Mouse (Mus musculus) CH12.LX (cell line): ENCODE results near the gene Fam76b. TPM values are rescaled to one million over a fixed set of nuclear protein-coding genes. Genes with fewer than 3 reads are reported as not detected.

Experiments
- DNase-seq: peaks from one replicate; pipeline ENCODE4 v3.0.0-alpha.2; 2013; ENCODE audit errors: extremely low read depth
- H3K27ac ChIP-seq: 2 replicates; pipeline ENCODE4 v1.5.1; 2012; ENCODE audit warnings: low read depth, mild to moderate bottlenecking, control low read depth, moderate library complexity; ENCODE audit not compliant: insufficient read depth
- H3K27me3 ChIP-seq: replicated peaks from 2 replicates; pipeline ENCODE3; 2012; ENCODE audit warnings: inconsistent platforms
- H3K36me3 ChIP-seq, 2 experiments: replicated peaks in 1 of 2; 2 replicates each; pipeline versions ENCODE3 to v1.6.1; 2012; ENCODE audit warnings: inconsistent platforms in 1 of 2, low read length in 1 of 2, mild to moderate bottlenecking in 1 of 2, mixed read lengths in 1 of 2, moderate library complexity in 1 of 2; ENCODE audit not compliant: control insufficient read depth in 1 of 2, insufficient read depth in 1 of 2
- H3K4me1 ChIP-seq, 2 experiments: 2 replicates each; pipeline ENCODE4 v1.6.1; 2012; ENCODE audit warnings: inconsistent platforms in 1 of 2, moderate library complexity in 1 of 2; ENCODE audit not compliant: insufficient read depth in 2 of 2, control insufficient read depth in 1 of 2
- H3K4me2 ChIP-seq: 2 replicates; pipeline ENCODE4 v1.6.1; 2012; ENCODE audit warnings: low read depth, mild to moderate bottlenecking, control low read depth; ENCODE audit not compliant: poor library complexity, insufficient read depth, severe bottlenecking
- H3K4me3 ChIP-seq, 3 experiments: fragments of 150-350 bp in 1 of 3; sonication (generic) in 1 of 3; replicated peaks in 1 of 3; 2 replicates each; pipeline versions ENCODE3 to v1.5.1; 2011 to 2012; ENCODE audit warnings: low read depth in 2 of 3, low read length in 2 of 3, mild to moderate bottlenecking in 2 of 3, moderate library complexity in 2 of 3, control low read depth in 1 of 3, improper control_type of control experiment in 1 of 3, inconsistent platforms in 1 of 3, mixed read lengths in 1 of 3; ENCODE audit not compliant: poor library complexity in 1 of 3
- H3K79me2 ChIP-seq: replicated peaks from 2 replicates; pipeline ENCODE4 v1.6.1; 2012; ENCODE audit warnings: mild to moderate bottlenecking, moderate library complexity; ENCODE audit not compliant: control insufficient read depth, poor library complexity, insufficient read depth, severe bottlenecking; ENCODE audit errors: extremely low read depth
- H3K9ac ChIP-seq: 2 replicates; pipeline ENCODE4 v1.6.1; 2012; ENCODE audit warnings: low read depth, mild to moderate bottlenecking, control low read depth, moderate library complexity; ENCODE audit not compliant: insufficient read depth
- H3K9me3 ChIP-seq: replicated peaks from 2 replicates; pipeline ENCODE3; 2012; ENCODE audit warnings: low read length, inconsistent platforms, mixed read lengths
- BHLHE40 ChIP-seq: IDR thresholded peaks from 2 replicates; pipeline ENCODE4 v1.6.1; 2011; ENCODE audit warnings: mild to moderate bottlenecking, low read depth, low read length, improper control_type of control experiment
- CHD1 ChIP-seq: IDR thresholded peaks from 2 replicates; pipeline ENCODE4 v1.6.1; 2012; ENCODE audit warnings: low read depth, low read length, improper control_type of control experiment, inconsistent platforms
- E2F4 ChIP-seq: IDR thresholded peaks from 2 replicates; pipeline ENCODE4 v1.6.1; 2011; ENCODE audit warnings: low read depth, low read length, improper control_type of control experiment; ENCODE audit not compliant: insufficient replicate concordance
- ELF1 ChIP-seq: IDR thresholded peaks from 2 replicates; pipeline ENCODE4 v1.6.1; 2014; ENCODE audit warnings: low read depth, mild to moderate bottlenecking, inconsistent platforms, low read length, improper control_type of control experiment
- EP300 ChIP-seq: IDR thresholded peaks from 2 replicates; pipeline ENCODE4 v1.6.1; 2011; ENCODE audit warnings: low read length, improper control_type of control experiment
- ETS1 ChIP-seq: conservative IDR thresholded peaks from 2 replicates; pipeline ENCODE4 v1.6.1; 2012; ENCODE audit warnings: low read depth, mild to moderate bottlenecking, inconsistent platforms, low read length, improper control_type of control experiment, moderate library complexity
- GABPA ChIP-seq: IDR thresholded peaks from 2 replicates; pipeline ENCODE4 v1.6.1; 2012; ENCODE audit warnings: low read depth, low read length, improper control_type of control experiment, inconsistent platforms; ENCODE audit not compliant: insufficient replicate concordance
- IRF4 ChIP-seq: IDR thresholded peaks from 2 replicates; pipeline ENCODE4 v1.6.1; 2014; ENCODE audit warnings: low read depth, mild to moderate bottlenecking, inconsistent platforms, low read length, improper control_type of control experiment
- JUN ChIP-seq: IDR thresholded peaks from 2 replicates; pipeline ENCODE4 v1.6.1; 2011; ENCODE audit warnings: low read depth, mild to moderate bottlenecking, low read length, improper control_type of control experiment, moderate library complexity; ENCODE audit not compliant: insufficient read depth
- JUND ChIP-seq: conservative IDR thresholded peaks from 2 replicates; pipeline ENCODE4 v1.6.1; 2011; ENCODE audit warnings: low read depth, low read length, improper control_type of control experiment
- MAFK ChIP-seq: IDR thresholded peaks from 2 replicates; pipeline ENCODE4 v1.6.1; 2011; ENCODE audit warnings: low read length, improper control_type of control experiment; ENCODE audit not compliant: insufficient replicate concordance
- MAX ChIP-seq: IDR thresholded peaks from 2 replicates; pipeline ENCODE4 v1.6.1; 2011; ENCODE audit warnings: low read length, improper control_type of control experiment
- MAZ ChIP-seq: IDR thresholded peaks from 2 replicates; pipeline ENCODE4 v1.6.1; 2012; ENCODE audit warnings: low read depth, mild to moderate bottlenecking, inconsistent platforms, low read length, improper control_type of control experiment, moderate library complexity
- MEF2A ChIP-seq: IDR thresholded peaks from 2 replicates; pipeline ENCODE4 v1.6.1; 2014; ENCODE audit warnings: low read depth, mild to moderate bottlenecking, inconsistent platforms, low read length, improper control_type of control experiment, borderline replicate concordance
- MXI1 ChIP-seq: IDR thresholded peaks from 2 replicates; pipeline ENCODE4 v1.6.1; 2011; ENCODE audit warnings: mild to moderate bottlenecking, low read depth, low read length, improper control_type of control experiment
- MYC ChIP-seq: IDR thresholded peaks from 2 replicates; pipeline ENCODE4 v1.6.1; 2011; ENCODE audit warnings: low read depth, mild to moderate bottlenecking, improper control_type of control experiment, low read length
- NELFE ChIP-seq: IDR thresholded peaks from 2 replicates; pipeline ENCODE4 v1.6.1; 2011; ENCODE audit warnings: low read depth, low read length, improper control_type of control experiment
- NRF1 ChIP-seq: IDR thresholded peaks from 2 replicates; pipeline ENCODE4 v1.6.1; 2014; ENCODE audit warnings: low read depth, mild to moderate bottlenecking, inconsistent platforms, low read length, improper control_type of control experiment, moderate library complexity
- PAX5 ChIP-seq: IDR thresholded peaks from 2 replicates; pipeline ENCODE4 v1.6.1; 2012; ENCODE audit warnings: low read length, inconsistent platforms, mixed read lengths
- POLR2A ChIP-seq: IDR thresholded peaks from 2 replicates; pipeline ENCODE4 v1.6.1; 2011; ENCODE audit warnings: low read depth, mild to moderate bottlenecking, improper control_type of control experiment, low read length
- POLR2AphosphoS2 ChIP-seq: IDR thresholded peaks from 2 replicates; pipeline ENCODE4 v1.6.1; 2011; ENCODE audit warnings: low read depth, low read length, improper control_type of control experiment
- RCOR1 ChIP-seq: conservative IDR thresholded peaks from 2 replicates; pipeline ENCODE4 v1.6.1; 2012; ENCODE audit warnings: low read depth, mild to moderate bottlenecking, inconsistent platforms, low read length, improper control_type of control experiment
- SIN3A ChIP-seq: IDR thresholded peaks from 2 replicates; pipeline ENCODE4 v1.6.1; 2012; ENCODE audit warnings: low read length, improper control_type of control experiment, inconsistent platforms
- SMC3 ChIP-seq: IDR thresholded peaks from 2 replicates; pipeline ENCODE4 v1.6.1; 2011; ENCODE audit warnings: low read depth, low read length, improper control_type of control experiment
- TCF12 ChIP-seq: IDR thresholded peaks from 2 replicates; pipeline ENCODE4 v1.6.1; 2014; ENCODE audit warnings: low read depth, mild to moderate bottlenecking, inconsistent platforms, low read length, improper control_type of control experiment
- UBTF ChIP-seq: IDR thresholded peaks from 2 replicates; pipeline ENCODE4 v1.6.1; 2012; ENCODE audit warnings: low read depth, mild to moderate bottlenecking, inconsistent platforms, low read length, improper control_type of control experiment, moderate library complexity
- USF1 ChIP-seq: IDR thresholded peaks from 2 replicates; pipeline ENCODE4 v1.6.1; 2014; ENCODE audit warnings: low read depth, mild to moderate bottlenecking, inconsistent platforms, low read length, improper control_type of control experiment
- USF2 ChIP-seq: conservative IDR thresholded peaks from 2 replicates; pipeline ENCODE4 v1.6.1; 2011; ENCODE audit warnings: low read depth, low read length, improper control_type of control experiment
- ZKSCAN1 ChIP-seq: IDR thresholded peaks from 2 replicates; pipeline ENCODE4 v1.6.1; 2012; ENCODE audit warnings: low read depth, inconsistent platforms, low read length, improper control_type of control experiment, borderline replicate concordance
- ZMIZ1 ChIP-seq: IDR thresholded peaks from 2 replicates; pipeline ENCODE4 v1.6.1; 2012; ENCODE audit warnings: low read depth, mild to moderate bottlenecking, inconsistent platforms, low read length, improper control_type of control experiment
- ZNF384 ChIP-seq: IDR thresholded peaks from 2 replicates; pipeline ENCODE4 v1.6.1; 2012; ENCODE audit warnings: low read depth, low read length, improper control_type of control experiment, inconsistent platforms
- dilution Hi-C: fragments of 300-500 bp; cut with MboI; formaldehyde crosslinking; loops from 2 replicates; pipeline ENCODE4 v1.14.3; 2020; ENCODE audit warnings: low sequenced_read_pairs; ENCODE audit not compliant: extremely low pct_unique_long_range_greater_than_20kb, extremely low pct_ligation_motif_present
- in situ Hi-C: fragments of 300-500 bp; cut with MboI; formaldehyde crosslinking; loops from 3 replicates; pipeline ENCODE4 v1.14.3; 2019; ENCODE audit warnings: low sequenced_read_pairs, low pct_ligation_motif_present, low pct_unique_long_range_greater_than_20kb, mixed read lengths
- polyA plus RNA-seq: library from polyadenylated mRNA; unstranded; fragments of >175 nt; gene quantifications from 2 replicates; pipeline ENCODE4 v1.2.1, GENCODE M21; 2012; ENCODE audit warnings: low read depth; ENCODE audit not compliant: insufficient read length
- total RNA-seq, 2 experiments: library from RNA; depleted of rRNA; stranded (reverse); fragments of 300-350 nt in 1 of 2; fragments of >200 nt in 1 of 2; gene quantifications; 2 replicates each; pipeline ENCODE4 v1.2.3; 2012 to 2014

Fam76b gene
- total and polyA plus RNA-seq, 3 experiments, result 12.6 to 36.2 (median 31.7) TPM

- peaks cover 11 to 27% of the 10 kb centered on the region in 2 experiments for H3K36me3 ChIP-seq
- TF ChIP-seq ELF1 (no peak), GABPA (no peak), SMC3 (no peak), MAZ (no peak), E2F4 (no peak), CHD1 (no peak), USF2 (no peak), ZKSCAN1 (no peak), USF1 (no peak), JUND (no peak), UBTF (no peak), POLR2A (no peak), TCF12 (no peak), ZNF384 (no peak)
- TF ChIP-seq, all 38 proteins: peak for 0
- H3K4me2 ChIP-seq, result peak overlapping the region; percentile 91; the same call in 1 of the 2 replicates
- no peak for DNase-seq
- no peaks in the 10 kb centered on the region for H3K27me3 ChIP-seq
- H3K4me3 ChIP-seq, result peak overlapping the region; percentile 76 to 83 (median 80)
- peaks cover 10 to 51% of the 10 kb centered on the region in 2 experiments for H3K4me1 ChIP-seq
- H3K9ac ChIP-seq, result peak overlapping the region; percentile 51
- dilution Hi-C loops, result no loop called here
- peaks cover 46% of the 10 kb centered on the region for H3K79me2 ChIP-seq
- H3K9me3 ChIP-seq, result no peaks in the 10 kb centered on the region
- H3K27ac ChIP-seq, result no peak overlapping the region
- in situ Hi-C loops, result no loop called here
Observed at GRCm38 (mm10) chr9:13825896-13826295, 1.6 kb upstream of the Fam76b start.

DNA sequence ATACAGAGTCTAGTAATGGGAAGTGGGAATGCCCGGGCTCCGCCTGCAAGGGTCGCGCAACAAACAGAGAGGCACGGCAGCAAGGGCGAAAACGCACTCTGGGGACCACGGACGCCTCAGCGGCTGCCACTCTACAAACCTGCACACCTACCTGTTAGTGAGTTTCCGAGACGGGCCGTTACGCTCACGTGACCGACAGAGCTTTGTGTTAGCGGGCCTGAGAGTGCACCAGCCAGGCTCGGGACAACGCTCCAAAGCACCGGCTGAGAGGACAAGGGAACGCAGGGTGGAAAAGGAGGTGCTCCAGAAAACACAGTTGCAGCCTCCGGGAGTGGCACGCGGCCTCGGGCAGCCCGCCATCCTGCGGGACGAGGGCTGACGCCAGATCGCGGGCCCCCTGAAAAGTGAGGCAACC lies 1.1 kb upstream of the Fam76b start:
- Histone ChIP-seq H3K36me3 (peaks cover 12 to 27% of the 10 kb centered on the region in 2 experiments), H3K79me2 (peaks cover 46% of the 10 kb centered on the region), H3K27ac (peak overlapping the region; percentile 53), H3K4me1 (peaks cover 8 to 51% of the 10 kb centered on the region in 2 experiments), H3K9me3 (no peaks in the 10 kb centered on the region), H3K4me2 (peak overlapping the region; percentile 32; the same call in 1 of the 2 replicates), H3K4me3 (peak overlapping the region; percentile 76 to 83 (median 80)), H3K27me3 (no peaks in the 10 kb centered on the region), H3K9ac (peak overlapping the region; percentile 51)
- in situ Hi-C loops, result no loop called here
- DNase-seq, result peak; percentile 59
- dilution Hi-C loops, result no loop called here
- TF ChIP-seq MXI1, result peak; percentile 75; the same call in 1 of the 2 replicates
- TF ChIP-seq MEF2A, result no peak
- TF ChIP-seq NELFE, result no peak
- no peak for TF ChIP-seq GABPA
- TF ChIP-seq ETS1, result no peak
- TF ChIP-seq MAFK, result no peak
- TF ChIP-seq EP300, result 0 out of 2 replicates have a peak, but pooled peaks have one; percentile 14
- 0 out of 2 replicates have a peak, but pooled peaks have one; percentile 46 for TF ChIP-seq CHD1
- TF ChIP-seq ELF1, result no peak
- no peak for TF ChIP-seq POLR2AphosphoS2
- TF ChIP-seq IRF4, result no peak
- TF ChIP-seq NRF1, result no peak
- TF ChIP-seq USF1, result peak; percentile 82
- TF ChIP-seq PAX5, result no peak
- TF ChIP-seq BHLHE40, result peak; percentile 94
- TF ChIP-seq ZNF384, result no peak
- peak; percentile 71 for TF ChIP-seq USF2
- TF ChIP-seq ZMIZ1, result no peak
- TF ChIP-seq RCOR1, result peak; percentile 69; the same call in 1 of the 2 replicates
- no peak for TF ChIP-seq JUN
- TF ChIP-seq MYC, result peak; percentile 84
- no peak for TF ChIP-seq ZKSCAN1
- peak; percentile 22; the same call in 1 of the 2 replicates for TF ChIP-seq SIN3A
- TF ChIP-seq MAX, result peak; percentile 82
- no peak for TF ChIP-seq SMC3
